Mouse (Mus musculus): Measurements from ENCODE around the gene Slit3. TPM values are rescaled to one million over a fixed set of nuclear protein-coding genes. Genes with fewer than 3 reads are reported as not detected.

Slit3 gene
- polyA plus RNA-seq, 2 experiments, result 0.20 to 0.23 TPM

DNA sequence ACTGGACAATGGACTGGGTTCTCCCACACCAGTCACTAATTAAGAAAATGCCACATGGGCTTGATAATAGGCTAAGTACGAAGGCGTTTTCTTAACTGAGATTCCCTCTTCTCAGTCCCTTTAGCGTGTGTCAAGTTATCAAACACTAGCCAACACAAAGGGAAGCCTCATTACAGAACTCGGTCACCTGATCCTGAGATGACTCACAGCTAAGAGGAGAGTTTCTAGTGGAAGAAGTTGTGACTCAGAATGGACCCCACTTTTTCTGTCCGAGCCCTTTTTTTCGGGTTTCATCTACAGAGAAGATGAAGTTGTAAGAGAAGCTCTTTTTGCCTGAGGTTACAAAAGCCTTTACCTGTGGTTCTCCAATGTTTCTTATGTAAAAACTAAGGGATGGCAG is 38.0 kb upstream of the Slit3 start:
- TF ChIP-seq CTCF (IDR thresholded peaks at IDR 0.05; ENCODE audit: low read depth), result no peak
- TF ChIP-seq EP300 (IDR thresholded peaks at IDR 0.05; ENCODE audit: low read depth), result no peak

GRCm38 (mm10) chr11:35085351-35085750 is 35.7 kb upstream of the Slit3 start:
- Histone ChIP-seq H3K36me3 (replicated peaks; ENCODE audit: control insufficient read depth, insufficient read depth, low read depth) (no peaks in the 10 kb centered on the region), H3K9me3 (ENCODE audit: control insufficient read depth, low read length) (no peaks in the 10 kb centered on the region), H3K4me3 (ENCODE audit: insufficient read depth in 1 of 2, low read depth in 2 of 2, low read length in 2 of 2) (no peak overlapping the region), H3K27me3 (ENCODE audit: control insufficient read depth, insufficient read depth, low read length) (no peaks in the 10 kb centered on the region), H3K9ac (replicated peaks) (no peak overlapping the region), H3K27ac (no peak overlapping the region), H3K4me2 (ENCODE audit: low read depth) (no peak overlapping the region), H3K4me1 (replicated peaks; ENCODE audit: control insufficient read depth in 2 of 2, insufficient read depth in 2 of 2, low read length in 1 of 2) (no peaks in the 10 kb centered on the region)
- WGBS (ENCODE audit: insufficient replicate concordance), result 64% methylated on average over 11 of the region's 11 CpGs
- no peak for TF ChIP-seq EP300 (IDR thresholded peaks at IDR 0.05; ENCODE audit: low read depth)
- TF ChIP-seq CTCF (IDR thresholded peaks at IDR 0.05; ENCODE audit: low read depth), result no peak
- DNase-seq (ENCODE audit: low read depth in 3 of 3, low spot score in 3 of 3), result no peak
- ATAC-seq (ENCODE audit: insufficient read depth), result no peak

More for the DNA sequence above, 38.0 kb upstream of the Slit3 start:
- WGBS (ENCODE audit: insufficient replicate concordance), result 59% methylated on average over 6 of the region's 6 CpGs
- Histone ChIP-seq H3K4me3 (ENCODE audit: insufficient read depth in 1 of 2, low read depth in 2 of 2, low read length in 2 of 2) (no peak overlapping the region), H3K9ac (replicated peaks) (no peak overlapping the region), H3K4me1 (replicated peaks; ENCODE audit: control insufficient read depth in 2 of 2, insufficient read depth in 2 of 2, low read length in 1 of 2) (no peaks in the 10 kb centered on the region), H3K27ac (no peak overlapping the region), H3K4me2 (ENCODE audit: low read depth) (no peak overlapping the region), H3K36me3 (replicated peaks; ENCODE audit: control insufficient read depth, insufficient read depth, low read depth) (no peaks in the 10 kb centered on the region), H3K27me3 (ENCODE audit: control insufficient read depth, insufficient read depth, low read length) (no peaks in the 10 kb centered on the region), H3K9me3 (ENCODE audit: control insufficient read depth, low read length) (no peaks in the 10 kb centered on the region)
- ATAC-seq (ENCODE audit: insufficient read depth) (no peak), DNase-seq (ENCODE audit: low read depth in 3 of 3, low spot score in 3 of 3) (no peak)

DNA sequence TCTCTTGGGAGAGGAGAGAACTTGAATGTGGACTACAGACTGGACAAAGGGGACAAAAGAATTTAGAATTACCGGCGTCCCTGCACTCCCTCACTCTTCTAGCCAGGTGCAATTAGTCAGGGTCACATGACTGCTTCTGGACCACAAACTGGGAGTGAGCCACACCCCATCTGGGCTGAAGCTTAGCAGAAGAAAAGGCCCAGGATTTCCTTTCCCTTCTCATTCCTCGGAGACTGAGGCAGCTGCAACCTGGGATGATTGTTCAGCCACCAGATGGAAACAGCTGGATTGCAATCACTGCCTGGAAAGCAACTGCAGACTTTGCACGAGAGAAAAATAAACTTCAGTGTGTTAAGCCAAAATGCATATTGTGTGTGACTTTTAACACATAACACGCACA is 35.0 kb upstream of the Slit3 start:
- H3K4me3 ChIP-seq (ENCODE audit: insufficient read depth in 1 of 2, low read depth in 2 of 2, low read length in 2 of 2), result no peak overlapping the region
- TF ChIP-seq CTCF (IDR thresholded peaks at IDR 0.05; ENCODE audit: low read depth) (no peak), EP300 (IDR thresholded peaks at IDR 0.05; ENCODE audit: low read depth) (no peak)
- no peak for ATAC-seq (ENCODE audit: insufficient read depth)
- no peak overlapping the region for H3K27ac ChIP-seq
- 28% methylated on average over 5 of the region's 5 CpGs for WGBS (ENCODE audit: insufficient replicate concordance)
- H3K36me3 ChIP-seq (replicated peaks; ENCODE audit: control insufficient read depth, insufficient read depth, low read depth), result no peaks in the 10 kb centered on the region
- no peak for DNase-seq (ENCODE audit: low read depth in 3 of 3, low spot score in 3 of 3)
- no peaks in the 10 kb centered on the region for H3K4me1 ChIP-seq (replicated peaks; ENCODE audit: control insufficient read depth in 2 of 2, insufficient read depth in 2 of 2, low read length in 1 of 2)
- no peaks in the 10 kb centered on the region for H3K27me3 ChIP-seq (ENCODE audit: control insufficient read depth, insufficient read depth, low read length)
- H3K9ac ChIP-seq (replicated peaks), result no peak overlapping the region
- H3K9me3 ChIP-seq (ENCODE audit: control insufficient read depth, low read length), result no peaks in the 10 kb centered on the region
- H3K4me2 ChIP-seq (ENCODE audit: low read depth), result no peak overlapping the region

DNA sequence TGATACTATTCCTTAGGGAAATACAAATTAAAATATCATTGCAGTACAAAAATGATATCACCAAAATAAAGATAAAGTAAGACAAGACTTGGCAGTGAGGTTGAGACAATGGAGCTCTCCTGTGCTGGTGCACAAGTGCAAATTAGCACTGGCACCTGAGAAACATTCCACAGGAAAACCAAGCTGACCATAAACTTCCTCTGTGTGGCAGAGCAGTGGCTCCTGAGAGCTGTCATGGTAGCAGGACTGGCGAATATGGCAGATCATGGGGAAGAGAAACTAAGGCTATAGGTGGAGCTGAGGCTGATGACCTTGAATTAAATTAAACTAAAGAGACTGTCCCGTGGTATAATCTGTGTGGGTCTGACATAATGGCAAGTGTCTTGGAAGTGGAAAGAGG is 33.6 kb upstream of the Slit3 start:
- 22% methylated on average over 2 of the region's 2 CpGs for WGBS (ENCODE audit: insufficient replicate concordance)
- H3K4me1 ChIP-seq (replicated peaks; ENCODE audit: control insufficient read depth in 2 of 2, insufficient read depth in 2 of 2, low read length in 1 of 2), result no peaks in the 10 kb centered on the region
- H3K9me3 ChIP-seq (ENCODE audit: control insufficient read depth, low read length), result no peaks in the 10 kb centered on the region
- no peaks in the 10 kb centered on the region for H3K36me3 ChIP-seq (replicated peaks; ENCODE audit: control insufficient read depth, insufficient read depth, low read depth)
- H3K4me3 ChIP-seq (ENCODE audit: insufficient read depth in 1 of 2, low read depth in 2 of 2, low read length in 2 of 2), result no peak overlapping the region
- H3K27me3 ChIP-seq (ENCODE audit: control insufficient read depth, insufficient read depth, low read length), result no peaks in the 10 kb centered on the region
- no peak overlapping the region for H3K9ac ChIP-seq (replicated peaks)
- TF ChIP-seq EP300 (IDR thresholded peaks at IDR 0.05; ENCODE audit: low read depth), result no peak
- no peak for TF ChIP-seq CTCF (IDR thresholded peaks at IDR 0.05; ENCODE audit: low read depth)
- ATAC-seq (ENCODE audit: insufficient read depth) (no peak), DNase-seq (ENCODE audit: low read depth in 3 of 3, low spot score in 3 of 3) (no peak)
- no peak overlapping the region for H3K4me2 ChIP-seq (ENCODE audit: low read depth)
- H3K27ac ChIP-seq, result no peak overlapping the region

DNA sequence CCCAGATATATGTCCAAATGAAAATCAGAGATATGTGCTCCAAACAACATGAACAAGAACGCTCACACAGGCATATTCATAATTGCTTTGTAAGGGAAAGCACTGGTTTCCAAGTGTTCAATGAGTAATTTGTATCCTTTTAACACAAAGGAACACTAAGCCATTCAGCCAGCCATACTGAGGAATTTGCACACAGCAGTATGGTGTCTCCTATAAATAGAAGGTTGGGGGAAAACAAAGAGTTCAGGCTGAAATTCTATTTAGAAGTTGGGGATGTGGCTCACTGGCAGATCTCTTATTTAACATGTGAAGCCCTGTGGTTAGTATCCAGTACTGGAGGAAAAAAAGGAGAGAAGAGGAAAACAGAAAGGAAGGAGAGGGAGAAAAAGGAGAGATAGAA is 32.9 kb upstream of the Slit3 start:
- no peak overlapping the region for H3K27ac ChIP-seq
- H3K4me3 ChIP-seq (ENCODE audit: insufficient read depth in 1 of 2, low read depth in 2 of 2, low read length in 2 of 2), result no peak overlapping the region
- WGBS (ENCODE audit: insufficient replicate concordance), result 57% methylated on average over 1 of the region's 1 CpGs
- H3K9me3 ChIP-seq (ENCODE audit: control insufficient read depth, low read length), result no peaks in the 10 kb centered on the region
- H3K4me1 ChIP-seq (replicated peaks; ENCODE audit: control insufficient read depth in 2 of 2, insufficient read depth in 2 of 2, low read length in 1 of 2), result no peaks in the 10 kb centered on the region
- ATAC-seq (ENCODE audit: insufficient read depth) (no peak), DNase-seq (ENCODE audit: low read depth in 3 of 3, low spot score in 3 of 3) (no peak)
- no peak overlapping the region for H3K4me2 ChIP-seq (ENCODE audit: low read depth)
- no peaks in the 10 kb centered on the region for H3K27me3 ChIP-seq (ENCODE audit: control insufficient read depth, insufficient read depth, low read length)
- H3K9ac ChIP-seq (replicated peaks), result no peak overlapping the region
- H3K36me3 ChIP-seq (replicated peaks; ENCODE audit: control insufficient read depth, insufficient read depth, low read depth), result no peaks in the 10 kb centered on the region
- no peak for TF ChIP-seq EP300 (IDR thresholded peaks at IDR 0.05; ENCODE audit: low read depth)
- no peak for TF ChIP-seq CTCF (IDR thresholded peaks at IDR 0.05; ENCODE audit: low read depth)

Measured in liver, embryonic 14.5 days (tissue).